Mouse (Mus musculus) embryonic facial prominence, embryonic 15.5 days (tissue): ENCODE results near the gene Olfr270. TPM values are rescaled to one million over a fixed set of nuclear protein-coding genes. Genes with fewer than 3 reads are reported as not detected.

Experiments
- ATAC-seq: fragments of 200-750 bp; cut with Nextera tagmentation; 2 replicates; pipeline ENCODE4 v1.8.0; 2017; ENCODE audit warnings: low read depth, moderate TSS enrichment; ENCODE audit not compliant: insufficient number of reproducible peaks, low FRiP score, low TSS enrichment
- H3K27ac ChIP-seq: fragments of 300-500 bp; sonication (generic); replicated peaks from 2 replicates; pipeline ENCODE4 v1.5.1; 2015; ENCODE audit warnings: mild to moderate bottlenecking, inconsistent platforms
- H3K27me3 ChIP-seq: fragments of 300-500 bp; sonication (generic); 2 replicates; pipeline ENCODE4 v1.6.1; 2015; ENCODE audit warnings: inconsistent platforms
- H3K36me3 ChIP-seq: fragments of 300-500 bp; sonication (generic); 2 replicates; pipeline ENCODE4 v1.6.1; 2015; ENCODE audit warnings: mild to moderate bottlenecking, inconsistent platforms
- H3K4me1 ChIP-seq: fragments of 300-500 bp; sonication (generic); 2 replicates; pipeline ENCODE4 v1.6.1; 2015; ENCODE audit warnings: inconsistent platforms
- H3K4me2 ChIP-seq: fragments of 300-500 bp; sonication (generic); replicated peaks from 2 replicates; pipeline ENCODE4 v1.6.1; 2015; ENCODE audit warnings: mild to moderate bottlenecking, inconsistent platforms
- H3K4me3 ChIP-seq: fragments of 300-500 bp; sonication (generic); replicated peaks from 2 replicates; pipeline ENCODE4 v1.5.1; 2015; ENCODE audit warnings: mild to moderate bottlenecking, inconsistent platforms
- H3K9ac ChIP-seq: fragments of 300-500 bp; sonication (generic); 2 replicates; pipeline ENCODE4 v1.6.1; 2015; ENCODE audit warnings: inconsistent platforms
- H3K9me3 ChIP-seq: fragments of 300-500 bp; sonication (generic); replicated peaks from 2 replicates; pipeline ENCODE4 v1.6.1; 2016; ENCODE audit warnings: inconsistent platforms
- WGBS: fragments of 180-500 bp; shearing (Covaris S2); methylation state at CpG from one replicate; pipeline ENCODE4 v1.1.7; 2015; 5-methylcytosine and 5-hydroxymethylcytosine counted together
- polyA plus RNA-seq: library from polyadenylated mRNA; unstranded; fragments of >200 nt; fragmentation: Nextera tagmentation; extraction: Ambion mirVana; gene quantifications from 2 replicates; pipeline ENCODE4 v1.2.1, GENCODE M21; 2015

Olfr270 gene
- polyA plus RNA-seq, 1 experiment from 2014 or later = not detected

DNA sequence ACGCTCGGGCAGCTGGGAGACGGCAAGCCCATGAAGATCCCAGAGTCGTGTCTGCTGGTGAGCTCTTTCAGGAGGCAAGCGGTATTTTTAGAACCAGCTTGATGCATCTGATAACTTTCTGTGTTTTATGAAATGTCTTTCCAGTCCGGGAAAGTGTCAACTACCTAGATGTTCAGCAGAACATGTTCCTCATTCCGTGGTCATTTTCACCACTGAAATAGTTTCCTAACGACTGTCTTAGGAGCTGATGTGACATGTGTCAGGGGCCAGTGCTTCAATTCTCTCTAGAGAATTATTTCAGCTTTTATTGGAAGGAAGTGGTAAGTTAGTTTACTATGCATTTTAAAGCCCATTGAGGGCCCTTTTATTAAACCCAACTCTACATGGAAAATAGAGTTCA is 35.8 kb downstream of the Olfr270 start:
- Histone ChIP-seq H3K27ac (no peak overlapping the region), H3K9me3 (no peaks in the 10 kb centered on the region), H3K9ac (no peak overlapping the region), H3K27me3 (no peaks in the 10 kb centered on the region), H3K4me2 (no peak overlapping the region), H3K4me3 (no peak overlapping the region), H3K4me1 (no peaks in the 10 kb centered on the region), H3K36me3 (no peaks in the 10 kb centered on the region)
- WGBS = 77% methylated on average over 8 of the region's 8 CpGs
- no peak for ATAC-seq

- Histone ChIP-seq H3K4me1 (0 out of 2 replicates have a peak, but pooled peaks cover 5% of the 10 kb centered on the region), H3K27me3 (no peaks in the 10 kb centered on the region), H3K9me3 (no peaks in the 10 kb centered on the region), H3K4me2 (no peak overlapping the region), H3K36me3 (no peaks in the 10 kb centered on the region), H3K9ac (no peak overlapping the region), H3K4me3 (no peak overlapping the region), H3K27ac (no peak overlapping the region)
- ATAC-seq = no peak
- WGBS = 60% methylated on average over 4 of the region's 4 CpGs
Measured at GRCm38 (mm10) chr4:53009183-53009582, 44.8 kb downstream of the Olfr270 start.

DNA sequence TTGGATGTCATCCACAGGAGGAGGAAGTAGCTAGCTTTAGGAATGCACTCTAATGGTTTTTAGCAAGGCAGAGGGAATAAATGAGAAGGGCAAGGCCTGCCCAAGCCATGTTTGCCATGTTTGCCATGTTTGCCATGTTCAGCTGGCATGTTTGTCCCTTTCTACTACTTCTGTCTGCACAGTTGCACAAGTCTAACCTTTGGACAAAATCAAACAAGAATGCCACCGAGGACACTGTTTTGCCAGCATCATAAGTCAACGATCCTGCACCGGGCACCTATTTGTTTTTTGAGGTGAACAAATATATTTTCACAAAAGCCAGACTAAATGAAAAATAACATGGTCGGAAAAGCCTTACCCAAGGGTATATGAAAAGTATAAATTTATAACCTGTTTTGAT is 45.5 kb downstream of the Olfr270 start:
- Histone ChIP-seq H3K9ac (no peak overlapping the region), H3K36me3 (no peaks in the 10 kb centered on the region), H3K4me2 (no peak overlapping the region), H3K27ac (no peak overlapping the region), H3K9me3 (no peaks in the 10 kb centered on the region), H3K4me3 (no peak overlapping the region), H3K4me1 (0 out of 2 replicates have a peak, but pooled peaks cover 5% of the 10 kb centered on the region), H3K27me3 (no peaks in the 10 kb centered on the region)
- no peak for ATAC-seq
- WGBS = 89% methylated on average over 4 of the region's 4 CpGs

GRCm38 (mm10) chr4:53011732-53012361 is 47.5 kb downstream of the Olfr270 start, which contains the start of gene Nipsnap3b:
Nipsnap3b (plus strand) TSS chr4:53011880.
- Histone ChIP-seq H3K27me3 (no peaks in the 10 kb centered on the region), H3K27ac (peak within 1 kb of the TSS; percentile 81), H3K9me3 (0 out of 2 replicates have a peak, but pooled peaks cover 5% of the 10 kb centered on the region), H3K4me2 (peak within 1 kb of the TSS; percentile 59), H3K4me3 (peak within 1 kb of the TSS; percentile 83), H3K4me1 (0 out of 2 replicates have a peak, but pooled peaks cover 5% of the 10 kb centered on the region), H3K36me3 (peaks cover 13% of the 10 kb centered on the region), H3K9ac (peak within 1 kb of the TSS; percentile 67)
- ATAC-seq = peak; percentile 96
- WGBS = under 1% methylated on average over 62 of the region's 63 CpGs

- H3K4me1 ChIP-seq = 0 out of 2 replicates have a peak, but pooled peaks cover 5% of the 10 kb centered on the region
- H3K36me3 ChIP-seq = peaks cover 27% of the 10 kb centered on the region
- no peak overlapping the region for H3K27ac ChIP-seq
- no peak overlapping the region for H3K9ac ChIP-seq
- H3K4me3 ChIP-seq = no peak overlapping the region
- no peak overlapping the region for H3K4me2 ChIP-seq
- WGBS = 83% methylated on average over 7 of the region's 7 CpGs
- no peak for ATAC-seq
- H3K27me3 ChIP-seq = no peaks in the 10 kb centered on the region
- 0 out of 2 replicates have a peak, but pooled peaks cover 7% of the 10 kb centered on the region for H3K9me3 ChIP-seq
Measured at GRCm38 (mm10) chr4:53014421-53014820, 50.1 kb downstream of the Olfr270 start.

DNA sequence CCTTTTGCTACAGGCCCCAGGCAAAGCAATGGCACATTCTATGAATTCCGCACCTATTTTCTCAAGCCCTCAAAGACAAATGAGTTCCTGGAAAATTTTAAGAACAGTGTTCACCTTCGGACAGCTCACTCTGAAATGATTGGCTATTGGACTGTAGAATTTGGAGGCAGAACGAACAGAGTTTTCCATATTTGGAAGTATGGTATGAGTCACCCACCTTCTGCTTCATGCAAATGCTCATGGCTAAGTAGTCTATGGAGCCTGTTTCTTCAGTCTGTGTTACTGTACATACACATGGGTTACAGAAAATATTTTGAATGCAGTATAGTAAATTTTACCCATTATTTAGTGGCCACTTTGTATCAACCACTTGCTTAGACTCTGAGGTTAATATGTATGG is 50.7 kb downstream of the Olfr270 start:
- Histone ChIP-seq H3K36me3 (peaks cover 27% of the 10 kb centered on the region), H3K4me1 (0 out of 2 replicates have a peak, but pooled peaks cover 5% of the 10 kb centered on the region), H3K4me2 (no peak overlapping the region), H3K4me3 (no peak overlapping the region), H3K27ac (no peak overlapping the region), H3K9me3 (0 out of 2 replicates have a peak, but pooled peaks cover 7% of the 10 kb centered on the region), H3K27me3 (no peaks in the 10 kb centered on the region), H3K9ac (no peak overlapping the region)
- WGBS = 87% methylated on average over 3 of the region's 3 CpGs
- no peak for ATAC-seq

DNA sequence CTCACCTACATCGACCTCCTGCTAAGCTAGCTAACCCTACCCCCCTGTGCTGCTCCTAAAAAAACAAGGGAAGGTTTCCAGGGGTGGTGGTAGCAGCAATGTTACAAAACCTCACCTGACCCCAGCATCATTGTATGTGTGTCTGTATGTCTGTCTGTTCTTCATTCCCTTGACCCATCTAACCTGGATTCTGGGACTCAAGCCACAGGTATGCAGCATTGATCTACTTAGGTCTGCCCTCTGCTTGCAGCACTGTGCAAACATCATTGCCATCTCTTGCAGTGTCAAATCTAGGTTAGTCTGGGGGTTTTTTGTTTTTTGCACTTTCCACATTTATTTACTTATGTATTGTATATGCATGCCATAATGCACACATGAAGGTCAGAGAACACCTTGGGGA is 54.0 kb downstream of the Olfr270 start:
- Histone ChIP-seq H3K9me3 (0 out of 2 replicates have a peak, but pooled peaks cover 7% of the 10 kb centered on the region), H3K27me3 (no peaks in the 10 kb centered on the region), H3K9ac (no peak overlapping the region), H3K36me3 (peaks cover 45% of the 10 kb centered on the region), H3K4me1 (no peaks in the 10 kb centered on the region), H3K4me2 (no peak overlapping the region), H3K4me3 (no peak overlapping the region), H3K27ac (no peak overlapping the region)
- no peak for ATAC-seq
- 85% methylated on average over 1 of the region's 1 CpGs for WGBS

Other genes with a start within 250 kb of the Olfr270 start
- gene Olfr275, start 149.9 kb upstream of the Olfr270 start, polyA plus RNA-seq = not detected in 2 replicates
- not detected in 2 replicates for gene Olfr273, start 105.3 kb upstream of the Olfr270 start, polyA plus RNA-seq
- gene Olfr272, start 45.4 kb upstream of the Olfr270 start, polyA plus RNA-seq = not detected in 2 replicates
- gene Nipsnap3a, start 24.7 kb downstream of the Olfr270 start, polyA plus RNA-seq = not detected in 2 replicates
- gene Nipsnap3b, start 47.3 kb downstream of the Olfr270 start, polyA plus RNA-seq = 53.1 and 53.9 TPM in 2 replicates
- gene Abca1, start 195.3 kb downstream of the Olfr270 start, polyA plus RNA-seq = 8.2 and 9.2 TPM in 2 replicates